Mouse (Mus musculus) hindbrain, embryonic 11.5 days (tissue): ENCODE measurements at regions not wholly inside any gene's neighbourhood (a gene's known extent, or its start where the extent isn't known, plus 50 kb on each side); places are given as distances from the start of the nearest gene placed in this dataset.

ENCODE experiments used
- ATAC-seq: fragments of 200-750 bp; cut with Nextera tagmentation; 2 replicates; pipeline ENCODE4 v1.8.0; 2017; ENCODE audit warnings: mild to moderate bottlenecking, moderate TSS enrichment, moderate library complexity; ENCODE audit not compliant: low FRiP score
- DNase-seq: peaks from one replicate; pipeline ENCODE4 v3.0.0-alpha.2; 2015; ENCODE audit warnings: low spot score
- H3K27ac ChIP-seq: fragments of 300-500 bp; sonication (generic); 2 replicates; pipeline ENCODE4 v1.5.1; 2014; ENCODE audit warnings: mild to moderate bottlenecking, low read depth, low read length
- H3K27me3 ChIP-seq: fragments of 300-500 bp; sonication (generic); 2 replicates; pipeline ENCODE4 v1.6.1; 2014; ENCODE audit warnings: mild to moderate bottlenecking, low read length, moderate library complexity, mixed read lengths; ENCODE audit not compliant: control insufficient read depth, insufficient read depth
- H3K36me3 ChIP-seq: fragments of 300-500 bp; sonication (generic); 2 replicates; pipeline ENCODE4 v1.6.1; 2014; ENCODE audit warnings: mild to moderate bottlenecking, low read length, moderate library complexity, mixed read lengths; ENCODE audit not compliant: control insufficient read depth, insufficient read depth
- H3K4me1 ChIP-seq: fragments of 300-500 bp; sonication (generic); replicated peaks from 2 replicates; pipeline ENCODE4 v1.6.1; 2014; ENCODE audit warnings: low read length, mixed read lengths; ENCODE audit not compliant: control insufficient read depth, insufficient read depth
- H3K4me2 ChIP-seq: fragments of 300-500 bp; sonication (generic); replicated peaks from 2 replicates; pipeline ENCODE4 v1.6.1; 2014; ENCODE audit warnings: mild to moderate bottlenecking, low read depth, low read length
- H3K4me3 ChIP-seq: fragments of 300-500 bp; sonication (generic); 2 replicates; pipeline ENCODE4 v1.5.1; 2014; ENCODE audit warnings: low read depth, low read length
- H3K9ac ChIP-seq: fragments of 300-500 bp; sonication (generic); 2 replicates; pipeline ENCODE4 v1.6.1; 2014; ENCODE audit warnings: low read depth, low read length
- H3K9me3 ChIP-seq: fragments of 300-500 bp; sonication (generic); 2 replicates; pipeline ENCODE4 v1.6.1; 2016; ENCODE audit warnings: low read length; ENCODE audit not compliant: control insufficient read depth
- WGBS: fragments of 180-500 bp; shearing (Covaris S2); extraction: QIAGEN DNeasy Blood & Tissue Kit; methylation state at CpG from one replicate; pipeline ENCODE4 v1.1.7; 2014; 5-methylcytosine and 5-hydroxymethylcytosine counted together

- no peak overlapping the region for H3K27ac ChIP-seq
- 84% methylated on average over 2 of the region's 2 CpGs for WGBS
Observed at GRCm38 (mm10) chr4:70053136-70053535, 357.1 kb downstream of the Cdk5rap2 start.

DNA sequence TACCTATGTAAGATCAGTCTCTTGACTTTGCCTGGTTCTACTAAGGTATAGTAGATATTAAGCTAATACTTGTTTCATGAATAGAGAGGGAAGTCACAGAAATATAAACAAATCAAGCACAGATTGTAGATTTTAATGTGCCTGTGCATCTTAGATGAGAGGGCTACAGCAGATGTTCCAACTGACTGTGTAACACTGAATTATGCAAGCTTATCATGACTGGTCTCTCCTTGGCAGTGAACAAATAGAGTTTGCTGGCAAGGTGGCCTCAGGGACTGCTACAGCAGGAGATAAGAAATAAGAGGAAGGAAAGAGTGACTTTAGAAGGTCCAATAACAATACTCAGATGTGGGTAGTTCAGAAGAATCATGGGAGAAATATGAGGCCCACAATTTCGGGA is 372.0 kb downstream of the Cdk5rap2 start:
- DNase-seq (no peak), ATAC-seq (no peak)
- H3K36me3 ChIP-seq = no peaks in the 10 kb centered on the region
- no peak overlapping the region for H3K4me3 ChIP-seq
- H3K27ac ChIP-seq = no peak overlapping the region
- H3K9me3 ChIP-seq = no peaks in the 10 kb centered on the region
- no peak overlapping the region for H3K9ac ChIP-seq
- no peak overlapping the region for H3K4me2 ChIP-seq
- no peaks in the 10 kb centered on the region for H3K27me3 ChIP-seq
- no peaks in the 10 kb centered on the region for H3K4me1 ChIP-seq
- WGBS = 83% methylated on average over 1 of the region's 1 CpGs

More at GRCm38 (mm10) chr4:70053136-70053535, 357.1 kb downstream of the Cdk5rap2 start:
- Histone ChIP-seq H3K9me3 (no peaks in the 10 kb centered on the region), H3K4me3 (no peak overlapping the region), H3K4me1 (no peaks in the 10 kb centered on the region), H3K27me3 (no peaks in the 10 kb centered on the region), H3K9ac (no peak overlapping the region), H3K36me3 (no peaks in the 10 kb centered on the region), H3K4me2 (no peak overlapping the region)
- ATAC-seq = no peak
- no peak for DNase-seq

DNA sequence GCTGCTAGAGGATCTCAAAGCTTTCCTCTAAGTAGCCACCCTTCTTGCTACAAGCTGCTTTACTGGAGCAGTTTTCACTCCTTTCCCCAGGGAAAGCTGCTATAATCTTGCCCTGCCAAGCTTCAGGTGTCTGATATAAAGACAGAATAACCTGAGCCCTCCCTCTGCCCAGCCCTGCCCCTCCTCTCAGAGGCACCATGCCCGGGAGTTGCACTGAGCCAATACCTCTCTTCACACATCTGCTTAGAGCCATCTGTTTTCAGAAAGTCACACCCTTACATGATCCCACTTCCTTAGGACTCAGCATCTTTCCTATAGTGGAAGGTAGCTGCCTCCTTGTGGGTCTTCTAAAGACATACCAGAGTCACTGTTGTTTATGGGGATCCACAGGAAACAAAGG is 374.3 kb downstream of the Cdk5rap2 start:
- Histone ChIP-seq H3K27ac (no peak overlapping the region), H3K27me3 (no peaks in the 10 kb centered on the region), H3K9me3 (no peaks in the 10 kb centered on the region), H3K36me3 (no peaks in the 10 kb centered on the region), H3K9ac (no peak overlapping the region), H3K4me1 (no peaks in the 10 kb centered on the region), H3K4me2 (no peak overlapping the region), H3K4me3 (no peak overlapping the region)
- ATAC-seq (no peak), DNase-seq (no peak)
- WGBS = 65% methylated on average over 1 of the region's 1 CpGs

DNA sequence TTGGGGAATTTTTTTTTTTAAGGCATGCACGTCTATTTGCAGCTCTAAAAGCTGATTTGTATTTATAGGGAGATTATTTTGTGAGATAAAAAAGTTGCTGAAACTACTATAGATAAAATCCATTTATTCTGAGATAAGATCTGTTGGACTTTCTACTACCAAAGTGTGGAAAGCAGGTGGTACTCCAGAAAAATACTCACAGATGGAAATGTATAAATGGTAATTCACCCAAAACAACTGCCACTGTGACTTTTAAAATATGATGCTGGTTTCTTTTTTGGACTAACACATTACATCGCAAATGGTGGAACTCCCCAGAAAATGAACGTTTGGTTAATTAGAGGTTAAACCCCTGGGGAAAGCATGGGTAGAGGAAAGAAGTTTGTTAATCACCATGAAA is 377.7 kb downstream of the Cdk5rap2 start:
- WGBS = 85% methylated on average over 3 of the region's 3 CpGs

DNA sequence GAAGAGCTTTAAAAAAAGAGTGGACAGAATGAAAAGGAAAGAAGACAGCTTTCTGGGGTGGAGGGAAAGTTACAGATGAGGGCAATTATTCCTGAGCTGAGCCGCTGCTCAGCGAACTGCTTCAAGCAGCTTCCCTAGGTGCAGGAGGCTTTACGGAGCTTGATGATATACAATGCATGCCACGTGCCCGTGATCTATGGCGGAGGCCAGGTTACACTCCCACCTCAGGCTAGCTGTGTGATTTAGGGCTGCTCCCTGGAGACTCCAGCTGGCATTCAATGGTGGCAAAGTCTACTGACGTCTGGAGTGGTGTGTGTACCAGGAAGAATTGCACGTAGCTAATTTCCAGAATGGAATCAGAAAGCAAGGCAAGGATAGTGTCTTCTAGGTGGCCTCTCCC is 383.4 kb downstream of the Cdk5rap2 start:
- DNase-seq (no peak), ATAC-seq (no peak)
- H3K4me1 ChIP-seq = no peaks in the 10 kb centered on the region

More for the DNA sequence above, 377.7 kb downstream of the Cdk5rap2 start:
- Histone ChIP-seq H3K9me3 (no peaks in the 10 kb centered on the region), H3K4me1 (no peaks in the 10 kb centered on the region), H3K36me3 (no peaks in the 10 kb centered on the region), H3K27ac (no peak overlapping the region), H3K27me3 (no peaks in the 10 kb centered on the region), H3K9ac (no peak overlapping the region), H3K4me2 (no peak overlapping the region), H3K4me3 (no peak overlapping the region)
- no peak for ATAC-seq
- no peak for DNase-seq

GRCm38 (mm10) chr4:70024838-70025376 is 385.3 kb downstream of the Cdk5rap2 start:
- no peak overlapping the region for H3K27ac ChIP-seq
- ATAC-seq (no peak), DNase-seq (no peak)
- no peak overlapping the region for H3K9ac ChIP-seq
- no peak overlapping the region for H3K4me2 ChIP-seq
- H3K4me1 ChIP-seq = no peaks in the 10 kb centered on the region
- no peaks in the 10 kb centered on the region for H3K9me3 ChIP-seq
- no peaks in the 10 kb centered on the region for H3K27me3 ChIP-seq
- 85% methylated on average over 3 of the region's 3 CpGs for WGBS
- no peak overlapping the region for H3K4me3 ChIP-seq
- no peaks in the 10 kb centered on the region for H3K36me3 ChIP-seq

More for the DNA sequence above, 383.4 kb downstream of the Cdk5rap2 start:
- no peaks in the 10 kb centered on the region for H3K27me3 ChIP-seq
- no peak overlapping the region for H3K4me3 ChIP-seq
- no peaks in the 10 kb centered on the region for H3K36me3 ChIP-seq
- H3K9me3 ChIP-seq = no peaks in the 10 kb centered on the region
- H3K4me2 ChIP-seq = no peak overlapping the region
- 76% methylated on average over 8 of the region's 8 CpGs for WGBS
- no peak overlapping the region for H3K9ac ChIP-seq
- no peak overlapping the region for H3K27ac ChIP-seq

DNA sequence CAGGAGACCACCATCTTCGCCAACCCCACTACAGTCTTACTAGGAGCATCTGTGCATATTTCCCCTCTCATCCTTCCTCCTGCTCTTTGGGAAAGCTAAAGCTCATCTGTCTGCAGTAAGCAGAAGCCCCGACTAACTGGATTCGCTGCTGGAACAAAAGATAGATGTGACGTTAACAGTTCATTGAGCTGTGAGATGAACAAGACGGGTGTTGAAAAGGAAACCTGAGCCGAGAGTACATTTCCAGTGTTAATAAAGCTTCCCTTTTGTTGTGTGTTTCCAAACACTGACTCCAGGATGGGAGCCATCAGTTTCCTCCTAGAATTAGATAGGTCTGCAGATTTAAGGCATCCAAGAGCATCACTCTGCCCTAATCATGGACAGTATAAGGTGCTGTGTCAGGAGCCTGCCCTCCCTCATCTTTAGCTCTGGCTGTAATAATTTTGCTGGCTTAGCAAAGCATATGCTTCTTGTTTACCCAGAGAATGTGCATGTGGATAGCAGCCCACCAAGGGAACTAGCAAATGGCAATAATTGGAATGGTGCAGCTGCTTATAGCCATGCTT is 389.3 kb downstream of the Cdk5rap2 start:
- WGBS = 44% methylated on average over 6 of the region's 6 CpGs
- Histone ChIP-seq H3K27me3 (no peaks in the 10 kb centered on the region), H3K9me3 (no peaks in the 10 kb centered on the region), H3K36me3 (no peaks in the 10 kb centered on the region), H3K4me3 (no peak overlapping the region), H3K4me1 (no peaks in the 10 kb centered on the region), H3K4me2 (no peak overlapping the region), H3K27ac (no peak overlapping the region), H3K9ac (no peak overlapping the region)
- ATAC-seq (no peak), DNase-seq (peak; percentile 2)

DNA sequence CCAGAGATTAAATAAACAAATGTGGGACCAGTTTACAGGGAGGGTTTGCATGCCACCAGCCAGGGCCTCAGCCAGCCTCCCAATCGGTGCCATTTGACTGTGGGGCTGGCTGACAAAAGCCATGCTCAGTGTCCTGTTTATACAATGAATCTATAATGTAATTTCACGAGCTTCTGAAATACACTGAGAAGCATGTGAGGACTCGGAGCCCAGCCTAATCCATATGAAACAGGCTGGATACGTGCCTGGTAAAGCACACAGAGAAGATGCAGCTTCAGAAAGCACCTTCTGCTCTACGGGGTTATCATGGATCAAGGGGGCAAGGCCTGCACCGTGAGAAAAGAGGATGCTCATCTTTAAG is 398.0 kb downstream of the Cdk5rap2 start:
- peak overlapping the region; percentile 7; the same call in 1 of the 2 replicates for H3K27ac ChIP-seq
- no peak for DNase-seq
- H3K4me2 ChIP-seq = no peak overlapping the region
- no peak overlapping the region for H3K9ac ChIP-seq
- ATAC-seq = peak; percentile 81
- H3K36me3 ChIP-seq = no peaks in the 10 kb centered on the region
- H3K9me3 ChIP-seq = no peaks in the 10 kb centered on the region
- H3K4me3 ChIP-seq = no peak overlapping the region
- 56% methylated on average over 6 of the region's 6 CpGs for WGBS
- no peaks in the 10 kb centered on the region for H3K27me3 ChIP-seq
- no peaks in the 10 kb centered on the region for H3K4me1 ChIP-seq

DNA sequence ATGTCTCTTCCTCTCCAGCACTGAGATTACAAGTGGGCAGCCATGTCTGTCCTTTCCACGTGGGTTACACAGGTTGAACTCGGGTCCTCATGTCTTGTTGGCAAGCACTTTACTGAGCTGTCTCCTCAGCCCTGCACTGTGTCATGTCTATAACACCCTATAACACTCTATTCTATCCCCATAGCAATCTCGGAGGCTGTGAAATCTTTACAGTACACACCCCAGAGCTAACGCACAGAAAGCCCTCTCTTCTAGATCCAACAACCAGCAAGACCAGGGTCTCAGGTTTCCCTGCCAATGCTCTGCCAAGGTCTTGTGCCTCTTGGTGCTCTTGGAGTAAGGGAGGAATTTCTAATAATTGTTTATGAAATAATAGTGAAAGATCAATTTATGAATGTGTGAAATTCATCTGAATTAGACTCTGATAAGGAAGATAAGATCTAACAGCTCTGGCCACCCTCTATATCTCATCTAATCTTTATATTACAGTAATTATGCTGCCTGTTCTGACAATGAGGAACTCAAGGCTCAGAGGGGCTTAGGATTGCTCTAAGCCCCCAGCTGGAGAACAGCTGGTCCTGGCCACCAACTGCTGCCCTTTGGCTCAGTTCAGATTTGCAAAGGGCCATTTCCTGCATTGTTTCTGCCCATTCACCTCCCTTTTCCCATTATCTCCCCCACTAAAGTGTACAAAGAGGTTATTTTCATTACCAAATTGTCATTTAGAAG is 398.6 kb downstream of the Cdk5rap2 start:
- DNase-seq (peak; percentile 44), ATAC-seq (peak; percentile 79)
- Histone ChIP-seq H3K27ac (peak overlapping the region; percentile 7; the same call in 1 of the 2 replicates), H3K4me1 (no peaks in the 10 kb centered on the region), H3K9me3 (no peaks in the 10 kb centered on the region), H3K4me2 (no peak overlapping the region), H3K4me3 (no peak overlapping the region), H3K9ac (no peak overlapping the region), H3K27me3 (no peaks in the 10 kb centered on the region), H3K36me3 (no peaks in the 10 kb centered on the region)
- WGBS = 88% methylated on average over 4 of the region's 4 CpGs
